Mouse (Mus musculus): ENCODE data around the gene Clstn2. TPM values are rescaled to one million over a fixed set of nuclear protein-coding genes. Genes with fewer than 3 reads are reported as not detected.
A peak's percentile ranks its signal among the peaks of the same experiment; 100 is the strongest.

Gene Clstn2
- total RNA-seq (2014; fragmentation: Nextera tagmentation) (not detected in 2 replicates), total RNA-seq (2017) (not detected in 2 replicates)

DNA sequence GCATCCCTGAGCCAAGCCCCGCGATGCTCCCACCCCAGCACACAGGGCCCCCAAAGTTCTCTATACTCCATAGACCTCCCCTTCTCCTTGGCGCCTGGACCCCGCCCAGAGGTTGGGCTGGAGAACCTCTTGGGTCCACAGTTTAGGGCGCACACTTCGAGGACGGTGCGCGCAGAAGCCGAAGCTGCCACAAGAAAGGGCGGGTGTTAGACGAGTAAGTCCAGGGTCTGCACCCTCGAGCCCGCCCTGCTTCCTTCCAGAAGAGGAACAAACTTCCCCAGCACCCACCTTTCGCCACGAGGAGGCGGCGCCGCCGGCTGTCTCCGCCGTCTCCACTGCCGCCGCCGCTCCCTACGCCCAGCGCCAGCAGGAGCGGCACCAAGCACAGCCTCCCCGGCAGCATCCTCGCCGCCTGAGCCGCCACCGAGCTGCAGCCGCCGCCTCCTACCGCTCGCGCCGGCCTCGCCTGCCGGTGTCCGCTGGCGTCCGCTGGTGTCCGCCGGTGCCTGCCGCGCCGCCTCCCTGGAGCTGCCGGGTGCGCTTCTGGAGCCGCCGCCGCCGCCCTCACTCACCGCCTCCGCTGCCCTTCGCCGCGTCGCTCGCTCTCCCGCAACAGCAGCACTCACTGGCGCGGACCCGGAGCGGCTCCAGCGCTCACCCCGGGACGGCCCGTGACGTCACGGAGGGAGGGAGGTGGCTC is at the start of gene Clstn2:
Gene Clstn2 (minus strand): TSS at position 609 of the 700 bp plus-strand sequence.
- ATAC-seq (replicated peaks; ENCODE audit: poor library complexity, severe bottlenecking): peak; percentile 72

DNA sequence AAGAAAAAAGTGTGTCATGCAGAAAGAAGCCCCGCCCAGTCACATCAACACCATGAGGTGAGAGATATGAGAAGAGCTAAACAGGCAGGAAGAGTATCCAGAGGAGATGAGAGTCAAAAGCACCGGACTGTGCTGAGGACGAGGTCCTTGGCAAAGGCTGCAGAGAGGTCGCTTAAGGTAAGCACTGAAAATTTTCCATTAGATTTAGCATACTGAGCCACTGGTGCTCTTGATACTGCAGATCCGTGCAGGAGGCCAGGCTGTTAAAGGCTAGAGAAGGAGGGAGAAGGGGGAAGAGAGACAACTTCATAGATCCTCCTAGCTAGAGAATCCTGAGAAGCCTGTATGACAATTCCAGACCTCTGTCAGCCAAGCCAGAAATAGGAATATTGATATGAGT is 34.8 kb upstream of the Clstn2 start:
- ATAC-seq (replicated peaks; ENCODE audit: poor library complexity, severe bottlenecking): no peak

DNA sequence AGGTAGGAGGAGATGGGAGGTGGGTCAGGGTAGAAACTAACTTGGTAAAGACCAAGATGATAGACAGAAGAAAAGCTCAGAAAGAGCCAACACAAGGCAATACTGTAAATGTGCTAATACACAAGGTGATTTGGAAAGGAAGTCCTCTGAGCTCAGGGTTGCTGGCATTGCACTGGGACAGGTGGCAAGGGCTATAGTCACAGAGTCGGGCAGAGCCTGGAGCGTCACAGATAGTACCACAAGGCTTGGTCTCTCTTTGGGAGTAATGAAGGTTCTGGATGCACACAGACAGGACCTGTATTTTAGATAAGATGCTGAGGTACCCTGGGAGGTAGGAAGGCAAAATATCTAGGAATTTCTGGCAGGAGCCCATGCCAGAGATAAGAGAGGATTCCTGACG is 28.7 kb upstream of the Clstn2 start:
- no peak for ATAC-seq (replicated peaks; ENCODE audit: poor library complexity, severe bottlenecking)

DNA sequence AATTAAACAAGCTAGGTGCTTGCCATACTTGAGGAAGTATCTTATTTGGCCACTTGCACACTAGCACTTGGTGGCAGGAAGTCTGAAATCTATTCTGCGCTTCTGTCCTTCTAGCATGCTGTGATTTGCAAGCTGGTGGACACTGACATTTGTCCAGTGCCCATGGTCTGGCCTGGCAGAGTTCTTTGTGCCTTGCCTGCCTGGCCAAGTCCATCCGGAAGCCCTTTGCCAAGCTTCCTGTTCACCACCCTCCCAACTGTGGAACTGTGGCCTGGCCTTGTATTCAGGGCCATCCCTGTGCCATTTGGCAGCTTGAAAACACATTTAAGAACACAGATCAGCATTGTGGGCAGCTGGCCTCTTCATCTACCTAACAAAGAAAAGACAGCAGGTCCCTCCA is 24.3 kb upstream of the Clstn2 start:
- no peak for ATAC-seq (replicated peaks; ENCODE audit: poor library complexity, severe bottlenecking)

DNA sequence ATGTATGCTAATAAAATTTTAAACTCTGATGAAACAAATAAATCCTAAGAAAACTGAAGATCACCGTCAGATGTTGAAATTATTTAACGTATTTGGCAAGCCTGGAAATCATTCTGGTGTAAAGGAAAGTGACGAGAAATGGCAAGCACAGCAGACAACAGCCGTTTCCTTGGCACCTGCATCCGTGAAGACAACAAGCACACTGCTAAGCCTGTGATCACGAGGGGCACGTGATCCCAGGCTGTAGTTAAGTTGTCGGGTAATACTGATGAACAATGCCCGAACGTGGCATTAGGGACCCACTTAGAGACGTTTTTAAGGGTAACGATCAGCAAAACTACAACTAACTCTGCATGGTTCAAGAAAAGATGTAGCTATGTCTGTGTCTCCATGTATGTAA is 18.4 kb upstream of the Clstn2 start:
- no peak for ATAC-seq (replicated peaks; ENCODE audit: poor library complexity, severe bottlenecking)

DNA sequence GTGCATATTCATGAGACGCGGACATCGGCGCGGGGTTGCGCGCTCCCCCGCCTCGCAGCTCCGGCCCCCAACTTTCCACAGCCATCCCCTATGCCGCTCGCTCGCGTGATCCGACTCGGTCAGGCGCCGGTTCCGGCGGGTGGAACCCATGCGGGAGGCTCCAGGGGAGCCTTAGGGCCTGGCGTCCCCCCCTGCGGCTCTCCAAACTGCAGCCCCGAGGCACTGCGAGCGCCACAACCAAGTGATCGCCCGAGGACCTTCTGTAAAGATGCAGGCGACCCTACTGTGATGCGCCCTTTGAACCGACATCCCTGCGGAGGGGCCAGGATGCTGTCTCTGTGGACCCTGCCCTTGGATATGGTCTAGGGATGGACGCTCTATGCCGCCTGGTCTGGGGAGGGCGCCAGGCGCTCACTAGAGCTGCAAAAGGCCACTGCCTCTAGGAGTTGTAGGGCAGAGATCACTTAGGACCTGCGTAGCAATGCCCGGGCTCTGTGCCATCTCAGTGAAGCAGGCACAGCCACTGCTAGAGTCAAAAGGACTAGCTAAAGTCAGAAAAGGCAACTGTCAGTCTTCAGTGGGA is 383 bp upstream of the Clstn2 start:
- peak; percentile 18; the same call in 1 of the 2 replicates for ATAC-seq (replicated peaks; ENCODE audit: poor library complexity, severe bottlenecking)

DNA sequence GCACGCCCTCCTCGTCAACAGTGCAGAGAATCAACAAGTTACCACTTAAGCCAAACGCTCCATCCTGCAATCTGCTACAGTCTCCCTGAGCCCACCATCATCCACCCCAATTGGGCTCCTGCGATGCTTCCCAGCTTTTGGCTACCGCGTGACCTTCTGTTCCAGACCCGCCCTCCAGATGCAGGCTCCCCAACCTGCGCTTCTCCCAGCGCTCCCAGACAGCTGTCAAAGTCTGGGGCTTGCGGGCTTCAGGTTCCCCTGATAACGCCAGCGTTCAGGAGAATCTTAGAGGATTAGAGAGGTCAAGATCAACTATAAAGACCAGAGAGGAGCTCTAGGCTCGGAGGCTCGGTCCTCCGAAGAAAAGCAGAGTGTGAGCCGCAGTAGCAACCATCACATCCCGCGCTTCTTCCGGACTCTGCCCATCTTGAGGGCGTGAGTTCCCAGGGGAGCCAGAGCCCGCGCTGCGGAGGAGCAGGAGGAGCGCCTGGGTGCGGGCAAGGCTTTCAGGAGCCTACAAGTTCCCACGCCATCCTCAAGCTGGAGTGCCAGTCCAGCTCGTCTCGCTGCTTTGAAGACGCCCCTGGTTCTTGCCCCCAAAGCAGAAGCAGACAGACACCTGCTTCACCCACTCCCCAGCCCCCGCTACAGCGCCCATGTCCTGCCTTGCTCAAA is 946 bp downstream of the Clstn2 start:
- ATAC-seq (replicated peaks; ENCODE audit: poor library complexity, severe bottlenecking): no peak

DNA sequence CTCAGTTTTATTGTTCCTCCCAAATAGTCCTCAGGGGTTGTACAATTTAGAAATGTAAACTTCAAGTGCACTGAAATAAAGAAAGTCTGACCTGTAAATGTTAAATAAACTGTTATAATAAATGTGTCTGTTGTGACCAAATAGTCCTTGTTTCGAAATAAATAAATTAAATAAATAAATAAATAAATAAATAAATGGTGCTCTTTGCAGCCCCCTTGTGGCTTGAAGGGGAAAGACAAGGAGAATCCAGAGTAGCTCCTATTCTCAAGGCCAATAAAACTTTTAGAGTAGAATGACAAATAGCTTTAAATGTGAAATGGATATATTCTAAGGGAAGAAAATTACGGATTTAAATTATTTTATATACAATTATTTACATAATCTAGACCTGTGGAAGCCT is 2.3 kb downstream of the Clstn2 start:
- no peak for ATAC-seq (replicated peaks; ENCODE audit: poor library complexity, severe bottlenecking)

DNA sequence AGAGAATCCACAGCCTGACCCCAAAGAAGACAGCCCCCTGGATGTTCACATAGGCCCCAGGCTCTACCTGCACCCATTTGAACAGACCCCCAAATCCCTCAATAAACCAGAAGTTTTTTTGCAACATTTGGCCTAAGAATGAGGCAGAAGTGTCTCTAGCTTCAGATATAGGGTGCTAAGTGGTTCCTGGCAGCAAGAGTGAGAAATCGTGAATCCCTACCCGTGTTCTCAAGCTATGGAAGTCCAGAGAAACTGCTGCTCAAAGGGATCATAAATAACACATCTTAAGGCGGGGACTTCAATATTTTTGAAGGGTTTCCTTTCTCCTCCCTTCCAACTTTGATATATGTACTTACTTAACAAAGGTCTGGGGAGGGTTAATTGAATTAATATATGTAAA is 7.4 kb downstream of the Clstn2 start:
- no peak for ATAC-seq (replicated peaks; ENCODE audit: poor library complexity, severe bottlenecking)

DNA sequence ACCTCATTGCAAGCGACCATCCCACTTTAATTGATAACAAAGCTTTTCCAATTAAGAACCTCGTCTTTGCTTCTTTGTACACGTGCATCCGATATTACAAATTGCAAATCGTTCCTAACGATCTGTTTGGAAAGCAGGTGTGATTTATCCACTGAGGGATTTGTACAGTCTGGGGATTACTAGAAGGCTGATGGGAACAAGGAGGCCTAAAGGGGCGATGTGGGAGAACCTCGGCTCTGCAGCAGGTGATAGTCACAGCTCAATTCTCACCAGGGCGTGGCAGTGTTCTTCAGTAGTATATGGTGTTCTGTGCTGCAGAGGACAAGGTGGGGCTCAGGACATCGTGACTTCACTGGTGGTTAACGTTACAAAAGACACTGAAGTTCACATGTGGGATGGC is 9.9 kb downstream of the Clstn2 start:
- ATAC-seq (replicated peaks; ENCODE audit: poor library complexity, severe bottlenecking): no peak

DNA sequence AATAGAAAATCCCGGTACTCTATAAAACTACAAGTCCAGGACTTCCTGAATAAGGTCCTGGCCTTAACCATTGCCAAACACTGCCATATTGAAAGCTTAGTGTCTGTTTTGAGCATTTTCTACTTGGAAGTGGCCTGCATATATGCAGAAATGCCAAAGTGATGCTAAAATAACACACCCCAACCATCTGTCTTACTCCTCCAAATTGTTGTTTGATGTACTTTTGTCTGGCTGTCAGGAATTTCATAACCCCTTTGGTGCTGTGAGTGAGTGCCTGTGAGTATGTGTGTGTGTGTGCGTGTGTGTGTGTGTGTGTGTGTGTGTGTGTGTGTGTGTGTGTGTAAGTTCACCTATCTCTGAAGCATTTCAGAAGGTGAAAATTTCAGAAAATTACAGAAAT is 13.1 kb downstream of the Clstn2 start:
- ATAC-seq (replicated peaks; ENCODE audit: poor library complexity, severe bottlenecking): no peak

DNA sequence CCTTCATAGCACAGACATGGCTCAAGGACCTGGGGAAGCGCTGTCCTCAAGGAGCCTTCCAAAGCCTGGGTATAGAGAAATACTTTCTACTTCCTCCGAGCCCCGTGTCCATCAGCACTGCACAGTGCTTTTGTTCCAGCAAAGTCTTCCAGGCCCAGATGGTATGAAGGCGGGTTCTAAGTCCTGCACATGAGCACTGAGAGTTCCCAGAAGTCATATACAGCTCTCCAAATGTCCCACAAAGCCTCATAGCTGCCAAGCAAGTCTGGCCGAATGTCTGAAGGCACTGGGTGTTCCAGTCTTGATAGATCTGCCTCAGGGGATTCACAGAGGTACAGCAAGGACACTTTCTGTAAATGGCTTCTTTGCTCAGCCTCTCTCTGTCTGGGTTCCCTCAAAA is 14.3 kb downstream of the Clstn2 start:
- no peak for ATAC-seq (replicated peaks; ENCODE audit: poor library complexity, severe bottlenecking)

DNA sequence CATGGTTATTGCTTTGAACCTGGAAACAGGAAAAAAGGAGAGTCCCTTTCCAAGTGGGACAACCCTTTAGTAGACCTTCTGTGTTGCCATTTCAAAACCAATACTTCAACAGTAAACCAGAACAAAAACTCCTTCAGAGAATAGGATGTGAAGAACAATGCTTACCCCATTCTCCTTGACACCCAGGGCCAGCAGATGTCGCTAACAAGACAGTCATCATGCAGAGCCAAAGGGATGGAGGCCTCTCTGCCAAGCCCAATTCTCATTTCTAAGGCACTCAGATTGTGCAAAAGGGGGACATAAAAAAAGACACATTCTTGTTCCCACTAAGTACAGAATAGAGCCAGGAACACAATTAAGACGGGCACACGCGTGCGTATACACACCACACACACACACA is 16.4 kb downstream of the Clstn2 start:
- no peak for ATAC-seq (replicated peaks; ENCODE audit: poor library complexity, severe bottlenecking)

DNA sequence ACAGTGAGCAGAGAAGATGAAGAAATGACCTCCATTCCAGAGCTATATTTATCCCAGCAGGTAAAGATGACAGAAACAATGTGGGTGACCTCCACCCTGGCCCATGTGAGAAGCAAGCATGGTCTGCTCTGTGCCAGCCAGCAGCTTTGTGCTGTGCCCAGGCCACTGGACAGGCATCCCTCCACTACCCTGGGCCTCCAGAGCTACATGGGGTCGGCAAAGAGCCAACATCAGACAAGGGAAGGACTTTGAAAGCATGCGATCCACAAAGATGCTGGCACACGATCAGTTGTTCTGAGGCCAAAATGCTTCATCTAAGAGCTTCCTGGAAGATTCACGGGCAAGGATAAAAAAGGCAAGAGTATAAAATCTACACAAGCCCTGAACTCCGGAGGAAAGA is 36.6 kb downstream of the Clstn2 start:
- no peak for ATAC-seq (replicated peaks; ENCODE audit: poor library complexity, severe bottlenecking)

DNA sequence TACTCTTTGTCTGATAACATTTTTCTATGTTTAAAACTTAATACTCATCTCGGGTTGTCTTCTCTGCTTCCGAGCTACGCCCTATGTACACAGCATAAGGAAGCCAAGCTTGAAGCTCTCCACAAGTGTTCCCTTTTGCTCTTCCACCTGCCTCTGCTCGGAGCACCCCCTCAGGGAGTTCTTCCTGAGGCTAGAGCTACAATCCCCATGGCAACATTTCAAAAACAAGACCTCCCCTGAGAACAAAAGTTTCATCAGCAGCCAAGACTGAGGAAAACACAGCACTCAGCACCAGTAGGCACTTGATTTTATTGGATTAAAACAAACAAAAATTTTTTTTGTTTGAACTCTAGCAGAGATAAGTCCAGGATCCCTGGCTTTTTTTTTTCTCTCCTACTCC is 37.3 kb downstream of the Clstn2 start:
- ATAC-seq (replicated peaks; ENCODE audit: poor library complexity, severe bottlenecking): no peak

DNA sequence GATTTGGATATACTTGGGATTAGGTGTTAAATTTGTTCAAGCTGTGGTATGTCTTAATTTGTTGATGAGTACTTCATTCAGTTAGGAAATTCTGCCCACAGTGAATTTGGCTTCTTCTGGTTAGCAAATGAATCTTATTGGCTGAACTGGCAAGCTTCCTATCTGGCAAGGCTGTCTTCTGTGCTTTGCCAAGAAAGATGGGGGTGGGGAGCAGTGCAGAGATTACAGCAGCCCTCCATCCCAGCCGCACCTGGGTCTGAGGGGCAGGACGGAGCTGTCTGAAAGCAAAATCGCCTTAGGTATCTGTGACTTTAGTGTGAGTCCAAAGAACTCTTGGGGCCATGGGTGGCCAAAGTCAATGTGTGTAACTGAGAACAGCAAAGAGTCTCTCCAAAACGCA is 40.9 kb downstream of the Clstn2 start:
- ATAC-seq (replicated peaks; ENCODE audit: poor library complexity, severe bottlenecking): no peak

DNA sequence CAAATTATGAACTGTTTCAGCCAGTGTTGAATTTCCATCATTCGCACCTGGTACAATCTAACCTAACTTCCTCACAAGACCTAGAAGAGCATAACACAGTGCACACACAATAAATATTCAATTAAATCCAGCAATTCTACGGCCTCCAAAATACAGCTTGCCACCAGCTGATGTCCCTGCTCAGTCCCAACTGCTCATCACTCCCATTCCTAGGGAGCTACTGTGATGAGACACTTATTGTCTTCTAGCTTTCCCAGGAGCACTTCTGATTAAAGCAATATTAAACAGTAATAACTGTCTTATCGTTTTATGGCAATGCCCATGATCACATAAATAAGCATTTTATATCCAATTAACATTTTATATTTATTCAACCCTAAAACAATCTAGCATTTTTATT is 55.6 kb downstream of the Clstn2 start:
- ATAC-seq (replicated peaks; ENCODE audit: poor library complexity, severe bottlenecking): no peak

DNA sequence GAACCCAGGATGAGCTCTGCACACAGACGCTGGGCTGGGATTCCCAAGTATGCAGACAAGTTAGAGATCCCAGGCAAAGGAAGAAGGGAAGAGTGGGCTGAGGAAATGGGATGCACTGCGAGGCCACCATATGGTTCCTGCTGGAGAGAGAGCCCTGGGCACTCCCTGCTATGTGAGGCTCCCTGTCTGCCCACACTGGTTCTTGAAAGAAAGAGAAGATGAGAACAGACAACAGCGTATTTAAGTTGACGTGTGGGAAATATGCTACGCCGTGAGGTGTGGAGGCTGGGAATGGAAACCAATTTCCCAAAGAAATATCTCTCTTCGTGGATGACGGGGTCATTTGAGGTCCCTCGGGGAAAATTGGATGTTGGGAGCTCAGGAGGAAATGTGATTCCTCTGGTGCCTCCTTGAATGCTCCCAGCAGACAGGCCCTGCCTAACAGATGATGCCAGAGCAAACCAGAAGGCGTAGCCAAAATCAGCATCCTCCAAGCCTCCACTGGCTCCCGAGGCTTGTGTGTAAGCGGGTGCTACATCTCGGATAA is 58.1 kb downstream of the Clstn2 start:
- no peak for ATAC-seq (replicated peaks; ENCODE audit: poor library complexity, severe bottlenecking)

DNA sequence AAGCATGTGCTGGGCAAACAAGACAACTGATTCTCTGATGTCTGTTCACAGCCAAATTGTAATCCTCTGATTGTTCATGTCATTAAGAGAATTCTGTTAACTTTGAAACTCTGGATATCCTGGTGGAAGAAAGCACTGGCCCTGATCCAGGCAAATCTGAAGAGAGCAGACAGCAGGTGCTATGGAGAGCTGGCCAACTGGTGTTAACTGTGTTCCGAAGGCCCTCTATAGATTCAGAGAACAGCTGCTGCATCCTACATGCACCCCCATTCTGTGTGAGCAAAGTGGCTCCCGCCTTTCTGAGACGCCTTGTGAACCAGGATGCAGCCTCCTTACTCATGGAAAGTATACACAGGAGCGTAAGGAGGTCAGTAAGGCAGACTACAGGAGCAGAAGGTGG is 66.3 kb downstream of the Clstn2 start:
- ATAC-seq (replicated peaks; ENCODE audit: poor library complexity, severe bottlenecking): no peak

DNA sequence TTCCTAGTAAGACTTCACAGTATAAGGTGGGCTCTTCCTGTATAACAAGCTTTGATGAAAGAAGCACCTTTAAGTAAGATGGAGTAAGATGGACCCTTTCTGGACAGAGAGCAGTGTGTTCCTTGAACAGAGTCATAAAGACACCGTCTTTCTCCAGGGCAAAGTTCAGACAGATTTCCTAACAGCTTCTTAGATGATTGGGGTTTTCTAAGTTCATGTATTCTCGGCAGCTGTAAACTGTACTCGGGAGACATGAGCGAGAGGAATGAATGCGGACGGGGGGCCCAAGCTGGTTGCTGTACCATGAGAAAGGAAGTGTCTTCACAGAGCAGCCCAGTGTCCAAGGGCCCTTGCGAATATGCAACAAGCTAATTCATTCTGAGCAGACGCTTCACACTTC is 75.5 kb downstream of the Clstn2 start:
- ATAC-seq (replicated peaks; ENCODE audit: poor library complexity, severe bottlenecking): no peak

DNA sequence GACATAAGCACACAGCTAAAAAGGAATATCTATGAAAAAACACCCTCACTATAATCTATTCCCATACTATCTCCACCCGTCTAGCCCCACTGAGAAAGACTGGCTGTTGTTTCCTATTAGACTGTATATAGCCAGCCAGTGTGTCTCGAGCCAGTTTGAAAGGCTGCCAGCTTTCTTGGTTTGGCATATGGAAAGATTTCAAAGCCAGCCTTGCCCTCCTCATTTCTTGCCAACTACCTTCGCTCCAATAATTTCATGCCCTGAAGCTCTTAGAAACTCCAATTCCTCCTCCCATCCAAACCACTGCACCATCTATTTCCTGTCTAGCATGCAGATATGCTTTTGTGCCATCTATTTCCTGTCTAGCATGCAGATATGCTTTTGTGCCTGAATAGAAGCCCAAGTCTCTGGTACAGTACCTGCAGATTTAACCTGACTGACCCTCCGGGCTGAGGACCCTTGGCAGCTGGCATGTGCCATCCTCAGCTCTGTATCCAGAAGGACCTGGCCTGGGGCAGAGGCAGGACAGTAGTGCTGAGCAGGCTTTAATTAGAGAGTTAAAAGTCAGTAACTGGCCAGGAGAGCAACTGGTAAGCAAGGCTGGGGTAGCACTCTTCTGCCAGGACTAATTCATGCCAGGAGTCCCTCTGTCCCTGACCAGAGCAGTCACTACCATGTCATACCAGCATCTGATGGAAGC is 76.4 kb downstream of the Clstn2 start:
- no peak for ATAC-seq (replicated peaks; ENCODE audit: poor library complexity, severe bottlenecking)
